Mouse (Mus musculus) myocyte (in vitro differentiated cells): ENCODE measurements around the gene Synj2.
A peak's percentile ranks its signal among the peaks of the same experiment; 100 is the strongest.

Source experiments
- CEBPB ChIP-seq: IDR thresholded peaks from 2 replicates; pipeline ENCODE4 v1.6.1; 2011; ENCODE audit warnings: mild to moderate bottlenecking, moderate library complexity; ENCODE audit not compliant: poor library complexity, insufficient read depth, severe bottlenecking
- MYOD1 ChIP-seq, 3 experiments: IDR thresholded peaks; one replicate each; pipeline ENCODE4 v1.6.1; 2011; ENCODE audit warnings: control low read depth in 2 of 3, low read depth in 2 of 3, mild to moderate bottlenecking in 2 of 3, moderate library complexity in 1 of 3; ENCODE audit not compliant: insufficient read length in 2 of 3, control insufficient read depth in 1 of 3

GRCm38 (mm10) chr17:6063532-6063931 is 122.5 kb downstream of the Synj2 start:
- no peak for TF ChIP-seq CEBPB
- TF ChIP-seq MYOD1 (IDR thresholded peaks at IDR 0.05; ENCODE audit: control insufficient read depth in 1 of 3, insufficient read length in 2 of 3, low read depth in 2 of 3): peak in 2 of 3 experiments; percentile 88 to 95
